Mouse (Mus musculus): ENCODE data around the gene Dscam. TPM values are rescaled to one million over a fixed set of nuclear protein-coding genes. Genes with fewer than 3 reads are reported as not detected.
"Not testable (repeated sequence)": the region's sequence is repeated elsewhere in the genome, so short reads cannot be mapped to it uniquely, and the experiment has no call there.

The Dscam gene
- total and polyA plus RNA-seq, 3 experiments: 0.01 TPM; not detected in 2

GRCm38 (mm10) chr16:96934795-96935194 is 235.8 kb downstream of the Dscam start:
- DNase-seq: no peak

GRCm38 (mm10) chr16:96932211-96932610 is 238.3 kb downstream of the Dscam start:
- DNase-seq: no peak

- DNase-seq: no peak
Measured at GRCm38 (mm10) chr16:96931771-96932170, 238.8 kb downstream of the Dscam start.

GRCm38 (mm10) chr16:96928011-96928410 is 242.5 kb downstream of the Dscam start:
- no peak for DNase-seq

- no peak for DNase-seq
Measured at GRCm38 (mm10) chr16:96927408-96927807, 243.1 kb downstream of the Dscam start.

GRCm38 (mm10) chr16:96926977-96927376 is 243.6 kb downstream of the Dscam start:
- DNase-seq: no peak

- no peak for DNase-seq
Measured at GRCm38 (mm10) chr16:96923941-96924340, 246.6 kb downstream of the Dscam start.

GRCm38 (mm10) chr16:96914495-96914894 is 256.1 kb downstream of the Dscam start:
- no peak for DNase-seq

GRCm38 (mm10) chr16:96912836-96913235 is 257.7 kb downstream of the Dscam start:
- no peak for DNase-seq

GRCm38 (mm10) chr16:96912103-96912502 is 258.4 kb downstream of the Dscam start:
- DNase-seq: no peak

GRCm38 (mm10) chr16:96910405-96911164 is 260.0 kb downstream of the Dscam start:
- no peak for DNase-seq

GRCm38 (mm10) chr16:96907818-96908217 is 262.7 kb downstream of the Dscam start:
- no peak for DNase-seq

- no peak for DNase-seq
Measured at GRCm38 (mm10) chr16:96907081-96907480, 263.5 kb downstream of the Dscam start.

GRCm38 (mm10) chr16:96906630-96907029 is 263.9 kb downstream of the Dscam start:
- DNase-seq: no peak

- peak; percentile 35 for DNase-seq
Measured at GRCm38 (mm10) chr16:96904761-96905160, 265.8 kb downstream of the Dscam start.

- DNase-seq: peak; percentile 10
Measured at GRCm38 (mm10) chr16:96904359-96904758, 266.2 kb downstream of the Dscam start.

- no peak for DNase-seq
Measured at GRCm38 (mm10) chr16:96902596-96902995, 268.0 kb downstream of the Dscam start.

GRCm38 (mm10) chr16:96901234-96902014 is 269.1 kb downstream of the Dscam start:
- DNase-seq: no peak

GRCm38 (mm10) chr16:96899329-96899728 is 271.2 kb downstream of the Dscam start:
- DNase-seq: no peak

- peak; percentile 30 for DNase-seq
Measured at GRCm38 (mm10) chr16:96896510-96897133, 273.9 kb downstream of the Dscam start.

GRCm38 (mm10) chr16:96888036-96888435 is 282.5 kb downstream of the Dscam start:
- DNase-seq: no peak

- DNase-seq: no peak
Measured at GRCm38 (mm10) chr16:96885817-96886216, 284.7 kb downstream of the Dscam start.

- not testable (repeated sequence) for DNase-seq
Measured at GRCm38 (mm10) chr16:96884590-96884989, 286.0 kb downstream of the Dscam start.
